Mouse (Mus musculus) heart, adult 2 months (tissue): ENCODE measurements at regions not wholly inside any gene's neighbourhood (a gene's known extent, or its start where the extent isn't known, plus 50 kb on each side); places are given as distances from the start of the nearest gene placed in this dataset.

Experiments used
- CTCF ChIP-seq: fragments of 200-600 bp; IDR thresholded peaks from 2 replicates; pipeline ENCODE4 v1.8.1; 2022; ENCODE audit warnings: antibody characterized with exemption, mild to moderate bottlenecking, moderate library complexity
- POLR2A ChIP-seq: fragments of 200-500 bp; IDR thresholded peaks from 2 replicates; pipeline ENCODE4 v1.6.1; 2011; ENCODE audit warnings: mild to moderate bottlenecking, low read depth, low read length, control low read depth; ENCODE audit not compliant: insufficient read depth

DNA sequence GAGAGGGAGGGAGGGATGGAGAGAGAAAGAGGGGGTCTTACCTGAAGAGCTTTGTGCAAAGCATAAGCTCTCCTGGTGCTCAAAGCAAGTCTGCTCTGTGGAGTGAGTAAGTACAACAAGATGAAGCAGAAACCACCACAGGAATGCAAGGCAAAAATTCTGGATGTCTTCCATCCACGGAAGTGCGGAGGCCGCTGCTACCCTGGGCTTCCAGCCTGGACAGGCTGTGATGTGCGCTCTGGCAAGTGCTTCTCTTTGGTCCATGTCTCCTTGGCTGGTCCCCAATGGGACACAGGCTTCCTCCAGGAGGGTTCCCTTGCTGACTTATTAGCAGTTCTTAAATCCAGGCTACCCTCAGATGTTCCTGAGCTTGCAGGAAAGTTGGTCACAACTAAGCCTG, 61.7 kb upstream of the Spin1 start:
- TF ChIP-seq CTCF: no peak
- TF ChIP-seq POLR2A: no peak
